Mouse (Mus musculus) spleen, adult 2 months (tissue): ENCODE measurements around the gene Plekhh3. TPM values are rescaled to one million over a fixed set of nuclear protein-coding genes. Genes with fewer than 3 reads are reported as not detected.

Experiments used
- DNase-seq, 2 experiments: peaks; one replicate each; pipeline versions ENCODE4 v3.0.0 to v3.0.0-alpha.2; 2012 to 2021; ENCODE audit warnings: low spot score in 2 of 2, low read depth in 1 of 2
- H3K27ac ChIP-seq: fragments of 200-500 bp; 2 replicates; pipeline ENCODE4 v1.5.1; 2012; ENCODE audit warnings: low read length, inconsistent platforms; ENCODE audit not compliant: insufficient read depth
- H3K27me3 ChIP-seq: fragments of 200-500 bp; 2 replicates; pipeline ENCODE4 v1.6.1; 2012; ENCODE audit warnings: mild to moderate bottlenecking, moderate library complexity, low read length, inconsistent platforms; ENCODE audit not compliant: control insufficient read depth, insufficient read depth
- H3K36me3 ChIP-seq: fragments of 200-500 bp; 2 replicates; pipeline ENCODE4 v1.6.1; 2012; ENCODE audit warnings: mild to moderate bottlenecking, low read length, inconsistent platforms; ENCODE audit not compliant: control insufficient read depth, insufficient read depth
- H3K4me1 ChIP-seq: fragments of 200-500 bp; 2 replicates; pipeline ENCODE4 v1.6.1; 2011; ENCODE audit warnings: inconsistent platforms; ENCODE audit not compliant: control insufficient read depth, insufficient read depth, insufficient read length
- H3K4me3 ChIP-seq: fragments of 200-500 bp; 2 replicates; pipeline ENCODE4 v1.5.1; 2011; ENCODE audit warnings: mild to moderate bottlenecking, inconsistent platforms; ENCODE audit not compliant: insufficient read depth, insufficient read length; ENCODE audit errors: extremely low read depth
- CTCF ChIP-seq: fragments of 200-500 bp; IDR thresholded peaks from 2 replicates; pipeline ENCODE4 v1.5.1; 2011; ENCODE audit warnings: mild to moderate bottlenecking, inconsistent platforms; ENCODE audit not compliant: insufficient read depth, insufficient read length, insufficient replicate concordance; ENCODE audit errors: extremely low read depth
- POLR2A ChIP-seq: fragments of 200-500 bp; IDR thresholded peaks from 2 replicates; pipeline ENCODE4 v1.6.1; 2011; ENCODE audit warnings: low read depth, low read length, inconsistent platforms
- WGBS: fragments of 180-500 bp; shearing (Covaris S2); methylation state at CpG from one replicate; pipeline ENCODE4 v1.1.7; 2018; 5-methylcytosine and 5-hydroxymethylcytosine counted together
- polyA plus RNA-seq: library from polyadenylated mRNA; depleted of rRNA; stranded (reverse); fragments of >200 nt; gene quantifications from 2 replicates; pipeline ENCODE4 v1.2.3, GENCODE M21; 2012

Plekhh3 gene
- polyA plus RNA-seq, 1 experiment, result 5.8 TPM

DNA sequence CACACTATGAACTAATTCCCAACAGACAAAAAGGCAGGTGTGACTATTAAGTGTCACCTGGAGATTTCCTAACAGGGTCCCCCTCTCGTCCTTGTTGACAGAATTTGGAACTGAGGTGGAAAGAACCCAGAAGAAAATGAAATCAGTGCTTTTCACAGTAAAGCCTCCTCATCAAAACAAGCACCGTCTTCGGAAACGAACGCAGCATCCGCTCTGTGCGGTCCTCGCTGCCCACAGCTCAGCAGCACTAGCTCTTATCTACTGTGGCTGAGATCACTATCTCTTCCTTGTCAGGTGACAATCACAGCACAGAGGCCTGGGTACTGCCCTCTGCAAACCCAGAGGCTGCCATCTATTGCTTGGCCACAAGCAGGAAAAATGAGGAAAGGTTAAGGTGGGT, 25.0 kb upstream of the Plekhh3 start:
- Histone ChIP-seq H3K36me3 (peaks cover 23% of the 10 kb centered on the region), H3K27ac (no peak overlapping the region), H3K27me3 (no peaks in the 10 kb centered on the region), H3K4me1 (no peaks in the 10 kb centered on the region), H3K4me3 (no peak overlapping the region)
- WGBS, result 91% methylated on average over 8 of the region's 8 CpGs
- TF ChIP-seq CTCF, result no peak
- TF ChIP-seq POLR2A, result no peak
- no peak for DNase-seq

GRCm38 (mm10) chr11:101195571-101195970, 24.4 kb upstream of the Plekhh3 start:
- DNase-seq, result no peak
- no peaks in the 10 kb centered on the region for H3K27me3 ChIP-seq
- no peaks in the 10 kb centered on the region for H3K4me1 ChIP-seq
- 78% methylated on average over 8 of the region's 8 CpGs for WGBS
- H3K36me3 ChIP-seq, result peaks cover 22% of the 10 kb centered on the region
- TF ChIP-seq POLR2A (no peak), CTCF (no peak)
- H3K27ac ChIP-seq, result no peak overlapping the region
- H3K4me3 ChIP-seq, result no peak overlapping the region

DNA sequence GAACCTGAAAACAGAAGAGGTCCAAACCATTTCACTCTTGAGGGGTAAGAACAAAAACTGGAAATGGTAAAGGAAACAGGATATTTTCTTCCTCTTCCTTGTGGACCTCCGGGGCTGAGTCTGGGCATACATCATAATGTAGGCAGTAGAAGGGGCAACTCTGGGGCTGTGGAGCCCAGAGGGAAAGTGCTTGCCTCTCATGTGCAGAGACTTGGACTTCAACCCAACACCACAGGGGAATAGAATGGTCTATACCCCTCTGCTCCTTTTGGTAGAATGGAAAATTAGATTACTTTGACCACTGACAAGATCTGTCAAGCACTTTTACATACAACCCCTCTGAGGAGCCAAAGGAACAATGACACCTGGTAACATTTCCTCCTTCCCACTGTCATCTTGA, 23.9 kb upstream of the Plekhh3 start:
- no peaks in the 10 kb centered on the region for H3K27me3 ChIP-seq
- H3K4me3 ChIP-seq, result no peak overlapping the region
- TF ChIP-seq CTCF (no peak), POLR2A (no peak)
- no peaks in the 10 kb centered on the region for H3K4me1 ChIP-seq
- WGBS, result 40% methylated on average over 1 of the region's 1 CpGs
- peaks cover 19% of the 10 kb centered on the region for H3K36me3 ChIP-seq
- no peak for DNase-seq
- H3K27ac ChIP-seq, result no peak overlapping the region

DNA sequence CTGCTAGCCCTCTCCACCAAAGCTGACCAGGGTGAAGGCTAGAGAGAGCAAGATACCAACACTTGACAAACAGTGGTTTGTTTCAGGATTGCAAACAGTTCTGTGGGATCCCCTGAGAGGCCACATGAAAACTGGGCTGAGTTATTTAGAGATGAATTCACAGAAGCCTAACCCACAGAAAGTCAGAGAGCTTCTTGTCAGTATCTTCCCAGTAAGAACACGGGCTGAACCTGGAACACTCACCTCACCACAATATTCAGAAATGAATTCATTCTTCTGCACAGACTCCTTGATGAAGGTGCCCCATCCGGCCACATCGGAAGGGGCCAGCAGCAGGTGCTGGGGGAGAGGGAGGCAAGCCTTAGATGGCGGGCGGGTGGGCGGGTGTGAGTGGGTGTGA, 23.5 kb upstream of the Plekhh3 start:
- Histone ChIP-seq H3K4me3 (no peak overlapping the region), H3K4me1 (no peaks in the 10 kb centered on the region), H3K36me3 (peaks cover 16% of the 10 kb centered on the region), H3K27me3 (no peaks in the 10 kb centered on the region), H3K27ac (no peak overlapping the region)
- no peak for DNase-seq
- TF ChIP-seq CTCF (no peak), POLR2A (no peak)
- WGBS, result 74% methylated on average over 6 of the region's 6 CpGs

GRCm38 (mm10) chr11:101194137-101194536, 23.0 kb upstream of the Plekhh3 start:
- no peak overlapping the region for H3K27ac ChIP-seq
- TF ChIP-seq POLR2A (no peak), CTCF (no peak)
- no peaks in the 10 kb centered on the region for H3K4me1 ChIP-seq
- H3K36me3 ChIP-seq, result peaks cover 14% of the 10 kb centered on the region
- 69% methylated on average over 5 of the region's 5 CpGs for WGBS
- DNase-seq, result no peak
- no peaks in the 10 kb centered on the region for H3K27me3 ChIP-seq
- H3K4me3 ChIP-seq, result no peak overlapping the region

DNA sequence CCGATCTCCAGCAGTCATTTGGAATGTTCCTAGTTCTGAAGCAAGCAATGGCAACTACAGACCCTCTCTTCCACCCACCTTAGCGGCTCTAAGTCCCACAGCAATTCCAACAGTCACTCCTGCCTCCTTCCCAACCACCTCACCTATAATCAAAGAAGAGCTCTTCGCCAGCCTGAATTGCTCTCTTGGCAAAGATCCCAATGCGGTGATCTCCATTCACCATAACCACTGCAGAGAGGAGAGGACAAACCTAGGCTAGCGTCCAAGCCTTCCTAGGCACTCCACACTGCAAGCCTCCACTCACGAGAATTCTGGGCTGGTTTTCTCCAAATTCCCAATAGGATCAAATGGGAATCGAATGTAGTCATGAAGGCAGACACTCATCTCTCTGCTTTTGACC, 21.9 kb upstream of the Plekhh3 start:
- peaks cover 7% of the 10 kb centered on the region for H3K36me3 ChIP-seq
- no peaks in the 10 kb centered on the region for H3K4me1 ChIP-seq
- 88% methylated on average over 7 of the region's 7 CpGs for WGBS
- H3K27me3 ChIP-seq, result no peaks in the 10 kb centered on the region
- no peak for TF ChIP-seq CTCF
- no peak for TF ChIP-seq POLR2A
- H3K27ac ChIP-seq, result no peak overlapping the region
- DNase-seq, result no peak
- no peak overlapping the region for H3K4me3 ChIP-seq

DNA sequence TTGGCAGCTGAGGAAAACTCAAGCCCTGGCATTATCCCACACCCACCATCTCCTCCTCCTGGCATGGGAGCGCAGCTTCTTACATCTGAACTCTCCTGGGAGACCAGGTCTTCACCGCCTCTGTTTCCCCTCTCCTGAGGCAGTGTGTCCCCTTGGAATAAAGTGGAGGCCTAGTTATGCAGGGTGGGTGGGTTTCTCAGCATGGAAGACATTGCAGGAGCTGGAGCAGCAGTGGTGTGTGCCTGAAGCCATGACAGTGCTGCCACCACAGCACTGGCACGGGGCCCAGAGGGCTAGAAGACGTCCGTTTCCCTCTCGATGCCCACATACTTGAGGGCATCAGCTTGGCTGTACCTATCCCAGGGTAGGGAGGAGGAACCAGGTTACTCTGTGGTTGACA, 21.5 kb upstream of the Plekhh3 start:
- Histone ChIP-seq H3K4me3 (no peak overlapping the region), H3K36me3 (peaks cover 7% of the 10 kb centered on the region), H3K27me3 (no peaks in the 10 kb centered on the region), H3K27ac (no peak overlapping the region), H3K4me1 (no peaks in the 10 kb centered on the region)
- WGBS, result 86% methylated on average over 6 of the region's 6 CpGs
- TF ChIP-seq POLR2A, result no peak
- no peak for TF ChIP-seq CTCF
- DNase-seq, result no peak

- Histone ChIP-seq H3K4me1 (no peaks in the 10 kb centered on the region), H3K4me3 (no peak overlapping the region), H3K27me3 (no peaks in the 10 kb centered on the region), H3K36me3 (peaks cover 7% of the 10 kb centered on the region), H3K27ac (no peak overlapping the region)
- WGBS, result 84% methylated on average over 4 of the region's 4 CpGs
- no peak for TF ChIP-seq POLR2A
- no peak for TF ChIP-seq CTCF
- DNase-seq, result no peak
Observed at GRCm38 (mm10) chr11:101191919-101192470, 20.8 kb upstream of the Plekhh3 start.
